Mouse (Mus musculus): ENCODE results near the gene Gm20547.
"Not testable (repeated sequence)": the region's sequence is repeated elsewhere in the genome, so short reads cannot be mapped to it uniquely, and the experiment has no call there.

DNA sequence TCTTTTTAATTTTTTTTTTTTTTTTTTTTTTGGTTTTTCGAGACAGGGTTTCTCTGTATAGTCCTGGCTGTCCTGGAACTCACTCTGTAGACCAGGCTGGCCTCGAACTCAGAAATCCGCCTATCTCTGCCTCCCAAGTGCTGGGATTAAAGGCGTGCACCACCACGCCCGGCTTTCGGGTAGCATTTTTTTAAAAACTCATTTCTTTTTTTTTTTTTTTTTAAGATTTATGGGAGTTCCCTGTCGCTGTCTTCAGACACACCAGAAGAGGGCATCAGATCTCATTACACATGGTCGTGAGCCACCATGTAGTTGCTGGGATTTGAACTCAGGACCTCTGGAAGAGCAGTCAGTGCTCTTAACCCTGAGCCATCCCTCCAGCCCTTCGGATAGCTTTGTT lies 20.1 kb upstream of the Gm20547 start:
- TF ChIP-seq CTCF, POLR2A (IDR thresholded peaks at IDR 0.05; ENCODE audit: extremely low read depth, insufficient read depth, low read length): not testable (repeated sequence)
